Mouse (Mus musculus) G1E (cell line): ENCODE results near the gene Ldlrad3. TPM values are rescaled to one million over a fixed set of nuclear protein-coding genes. Genes with fewer than 3 reads are reported as not detected.

ENCODE experiments used
- ATAC-seq: 2 replicates; pipeline ENCODE4 v1.8.0; 2016; ENCODE audit warnings: mild to moderate bottlenecking; ENCODE audit not compliant: insufficient number of reproducible peaks, poor library complexity, low FRiP score, severe bottlenecking; ENCODE audit errors: extremely low read depth
- DNase-seq: peaks from one replicate; pipeline ENCODE4 v3.0.0; 2012; ENCODE audit warnings: low spot score
- H3K27me3 ChIP-seq: 2 replicates; pipeline ENCODE4 v1.6.1; 2012; ENCODE audit warnings: mild to moderate bottlenecking, low read length, inconsistent platforms; ENCODE audit not compliant: insufficient read depth
- H3K36me3 ChIP-seq: replicated peaks from 2 replicates; pipeline ENCODE3; 2012; ENCODE audit warnings: mild to moderate bottlenecking, inconsistent platforms
- H3K4me1 ChIP-seq: 2 replicates; pipeline ENCODE4 v1.6.1; 2012; ENCODE audit warnings: low read depth, low read length, inconsistent platforms, mixed read lengths; ENCODE audit not compliant: insufficient read depth
- H3K4me3 ChIP-seq: 2 replicates; pipeline ENCODE4 v1.5.1; 2012; ENCODE audit warnings: low read depth, mild to moderate bottlenecking, inconsistent platforms, low read length, moderate library complexity, mixed read lengths
- H3K9me3 ChIP-seq: replicated peaks from 2 replicates; pipeline ENCODE4 v1.6.1; 2012; ENCODE audit warnings: inconsistent platforms
- CTCF ChIP-seq: IDR thresholded peaks from 2 replicates; pipeline ENCODE4 v1.5.1; 2012; ENCODE audit warnings: low read depth, low read length, inconsistent platforms, mixed read lengths
- GATA1 ChIP-seq: IDR thresholded peaks from 2 replicates; pipeline ENCODE4 v1.6.1; 2012; ENCODE audit warnings: borderline replicate concordance, low read length, inconsistent platforms, mixed read lengths
- GATA2 ChIP-seq: IDR thresholded peaks from 2 replicates; pipeline ENCODE4 v1.6.1; 2012; ENCODE audit warnings: low read depth, low read length, inconsistent platforms, borderline replicate concordance
- POLR2AphosphoS5 ChIP-seq: IDR thresholded peaks from 2 replicates; pipeline ENCODE4 v1.6.1; 2012; ENCODE audit warnings: low read depth, low read length, inconsistent platforms; ENCODE audit not compliant: insufficient replicate concordance
- TAL1 ChIP-seq: conservative IDR thresholded peaks from 2 replicates; pipeline ENCODE4 v1.6.1; 2012; ENCODE audit warnings: low read depth, low read length, inconsistent platforms, mixed read lengths
- polyA plus RNA-seq: library from polyadenylated mRNA; stranded (reverse); fragments of >175 nt; gene quantifications from 2 replicates; pipeline ENCODE4 v1.2.3, GENCODE M21; 2012
- total RNA-seq, 2 experiments: library from RNA; stranded (forward) in 1 of 2; stranded (reverse) in 1 of 2; fragments of 200-1000 nt in 1 of 2; fragments of >200 nt in 1 of 2; fragmentation: Nextera tagmentation in 1 of 2; gene quantifications; 2 replicates each; pipeline ENCODE4 v1.2.3; 2014 to 2017

Gene Ldlrad3
- total and polyA plus RNA-seq, 3 experiments: 0.01 to 0.38 TPM; not detected in 1

DNA sequence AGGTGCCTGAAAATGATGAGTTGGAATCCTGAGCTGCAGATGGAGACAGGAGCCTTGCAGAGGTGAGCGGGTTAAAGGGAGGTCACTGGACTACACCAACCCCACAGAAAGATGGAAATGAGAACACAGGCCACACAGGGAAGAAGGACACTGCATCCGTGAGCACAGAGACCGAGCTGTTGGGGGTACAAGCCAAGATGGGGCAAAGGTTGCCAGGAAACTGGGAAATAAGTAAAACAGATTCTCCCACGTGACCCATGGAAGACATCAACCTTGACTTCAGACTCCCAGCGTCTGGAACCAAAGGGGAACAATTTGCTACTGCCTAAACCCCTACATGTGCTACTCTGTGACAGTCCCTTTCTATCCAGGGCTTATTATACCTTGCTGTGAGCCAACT is 33.3 kb downstream of the Ldlrad3 start:
- no peaks in the 10 kb centered on the region for H3K36me3 ChIP-seq
- H3K4me3 ChIP-seq: no peak overlapping the region
- no peak for ATAC-seq
- TF ChIP-seq TAL1 (no peak), GATA1 (no peak), CTCF (no peak), POLR2AphosphoS5 (no peak), GATA2 (no peak)
- no peaks in the 10 kb centered on the region for H3K4me1 ChIP-seq
- DNase-seq: no peak
- no peaks in the 10 kb centered on the region for H3K9me3 ChIP-seq
- H3K27me3 ChIP-seq: 0 out of 2 replicates have a peak, but pooled peaks cover 4% of the 10 kb centered on the region

DNA sequence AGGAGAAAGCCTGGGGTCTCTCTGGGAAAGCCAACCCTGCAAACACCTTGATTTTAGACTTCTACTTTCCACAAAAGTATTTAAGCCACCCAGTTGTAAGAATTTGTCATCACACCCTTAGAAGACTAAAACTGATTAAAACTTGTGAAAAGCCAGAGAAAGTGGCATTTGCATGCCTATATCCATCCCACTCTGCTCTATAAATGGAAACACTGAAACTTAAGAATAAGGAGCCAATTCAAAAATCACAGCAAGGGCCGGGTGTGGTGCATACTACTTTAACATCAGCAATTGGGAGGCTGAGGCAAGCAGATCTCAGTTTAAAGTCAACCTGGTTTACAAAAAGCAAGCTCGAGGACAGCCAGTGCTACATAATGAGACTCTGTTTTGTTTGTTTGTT is 37.1 kb downstream of the Ldlrad3 start:
- no peaks in the 10 kb centered on the region for H3K27me3 ChIP-seq
- H3K36me3 ChIP-seq: no peaks in the 10 kb centered on the region
- TF ChIP-seq GATA1: no peak
- TF ChIP-seq GATA2: no peak
- no peak for TF ChIP-seq CTCF
- no peak for TF ChIP-seq TAL1
- no peak for TF ChIP-seq POLR2AphosphoS5
- no peak overlapping the region for H3K4me3 ChIP-seq
- DNase-seq (no peak), ATAC-seq (no peak)
- no peaks in the 10 kb centered on the region for H3K9me3 ChIP-seq
- no peaks in the 10 kb centered on the region for H3K4me1 ChIP-seq

DNA sequence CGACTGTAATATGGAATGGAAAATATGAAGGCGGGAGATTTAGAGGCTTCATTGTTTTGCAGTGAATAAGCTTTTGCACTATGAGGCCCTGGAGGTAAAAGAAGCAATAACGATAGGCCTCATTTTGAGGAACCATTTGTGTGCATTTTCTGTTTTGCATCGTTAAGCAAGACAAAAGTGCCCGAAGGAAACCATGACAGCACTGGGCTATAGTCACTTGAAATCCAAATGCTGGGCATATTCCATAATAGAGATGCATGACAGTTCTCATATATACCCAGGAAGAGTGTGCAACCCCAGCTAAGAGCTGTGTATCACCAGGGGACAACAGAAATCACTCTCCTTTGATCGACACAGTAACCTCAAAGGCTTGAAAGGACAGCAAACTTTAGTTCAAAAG is 38.1 kb downstream of the Ldlrad3 start:
- Histone ChIP-seq H3K27me3 (no peaks in the 10 kb centered on the region), H3K9me3 (no peaks in the 10 kb centered on the region), H3K4me3 (no peak overlapping the region), H3K4me1 (no peaks in the 10 kb centered on the region), H3K36me3 (no peaks in the 10 kb centered on the region)
- TF ChIP-seq POLR2AphosphoS5 (no peak), GATA1 (no peak), GATA2 (no peak), TAL1 (no peak), CTCF (no peak)
- ATAC-seq (no peak), DNase-seq (no peak)

DNA sequence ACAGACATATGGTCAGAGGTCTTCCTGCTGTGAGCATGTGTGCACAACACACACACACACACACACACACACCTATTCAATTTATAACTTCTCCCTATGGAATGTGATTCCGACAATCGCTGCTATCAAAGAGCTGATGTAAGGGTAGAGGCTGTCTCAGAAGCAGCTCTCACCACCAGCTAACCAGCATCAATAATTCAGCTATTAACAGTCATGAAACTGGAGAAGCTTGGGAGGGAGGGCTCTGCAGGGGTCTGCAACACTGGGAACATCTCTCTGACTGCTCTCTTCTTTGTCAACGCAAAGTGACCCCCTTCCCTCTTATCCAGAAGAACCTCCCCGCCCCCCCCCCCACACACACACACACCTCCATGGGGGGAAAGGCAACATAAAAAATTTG is 38.6 kb downstream of the Ldlrad3 start:
- ATAC-seq (no peak), DNase-seq (no peak)
- Histone ChIP-seq H3K36me3 (no peaks in the 10 kb centered on the region), H3K4me1 (no peaks in the 10 kb centered on the region), H3K27me3 (no peaks in the 10 kb centered on the region), H3K9me3 (no peaks in the 10 kb centered on the region), H3K4me3 (no peak overlapping the region)
- TF ChIP-seq CTCF (no peak), GATA1 (no peak), POLR2AphosphoS5 (no peak), TAL1 (no peak), GATA2 (no peak)

DNA sequence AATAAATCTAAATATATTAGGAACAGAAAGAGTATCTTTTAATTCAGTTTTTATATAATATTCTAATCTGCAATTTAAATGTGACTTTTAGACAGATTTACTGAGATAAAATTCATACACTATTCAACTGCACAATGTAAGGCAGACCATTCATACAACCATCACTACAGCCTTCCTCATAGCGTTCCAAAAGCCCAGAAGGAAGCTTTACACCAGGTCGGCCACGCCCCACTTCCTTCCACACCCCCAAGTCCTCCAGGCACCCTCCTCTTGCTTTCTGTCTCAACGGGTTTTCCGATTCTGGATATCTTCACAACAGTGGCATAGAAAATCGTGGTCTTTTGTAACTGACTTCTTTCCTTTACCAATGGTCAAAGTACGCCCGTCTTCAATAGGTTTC is 39.8 kb downstream of the Ldlrad3 start:
- no peaks in the 10 kb centered on the region for H3K4me1 ChIP-seq
- ATAC-seq: no peak
- H3K4me3 ChIP-seq: no peak overlapping the region

DNA sequence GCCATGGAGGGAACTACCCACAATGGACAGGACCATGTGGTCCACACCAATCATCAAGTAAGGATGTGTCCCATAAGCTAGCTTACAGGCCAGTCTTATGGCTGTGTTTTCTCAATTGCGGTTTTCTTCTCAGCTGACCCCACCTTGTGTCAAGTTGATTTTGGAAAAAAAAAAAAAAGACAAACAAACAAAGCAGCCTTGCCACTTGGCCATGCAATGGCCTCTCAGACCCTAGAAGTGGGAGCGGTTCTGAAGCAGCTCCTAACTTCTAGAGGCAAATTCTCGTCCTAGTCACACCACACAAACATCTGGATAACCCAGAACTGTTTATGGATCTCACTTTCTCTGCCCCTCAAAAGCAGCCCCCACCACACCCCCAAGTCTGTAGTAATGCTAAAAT is 41.1 kb downstream of the Ldlrad3 start:
- DNase-seq (no peak), ATAC-seq (no peak)
- Histone ChIP-seq H3K4me3 (no peak overlapping the region), H3K9me3 (no peaks in the 10 kb centered on the region), H3K36me3 (no peaks in the 10 kb centered on the region), H3K27me3 (no peaks in the 10 kb centered on the region), H3K4me1 (no peaks in the 10 kb centered on the region)
- no peak for TF ChIP-seq CTCF

More for the DNA sequence above, 39.8 kb downstream of the Ldlrad3 start:
- Histone ChIP-seq H3K36me3 (no peaks in the 10 kb centered on the region), H3K27me3 (no peaks in the 10 kb centered on the region), H3K9me3 (no peaks in the 10 kb centered on the region)
- DNase-seq: no peak
- TF ChIP-seq CTCF: no peak
- TF ChIP-seq POLR2AphosphoS5: no peak
- no peak for TF ChIP-seq GATA1

DNA sequence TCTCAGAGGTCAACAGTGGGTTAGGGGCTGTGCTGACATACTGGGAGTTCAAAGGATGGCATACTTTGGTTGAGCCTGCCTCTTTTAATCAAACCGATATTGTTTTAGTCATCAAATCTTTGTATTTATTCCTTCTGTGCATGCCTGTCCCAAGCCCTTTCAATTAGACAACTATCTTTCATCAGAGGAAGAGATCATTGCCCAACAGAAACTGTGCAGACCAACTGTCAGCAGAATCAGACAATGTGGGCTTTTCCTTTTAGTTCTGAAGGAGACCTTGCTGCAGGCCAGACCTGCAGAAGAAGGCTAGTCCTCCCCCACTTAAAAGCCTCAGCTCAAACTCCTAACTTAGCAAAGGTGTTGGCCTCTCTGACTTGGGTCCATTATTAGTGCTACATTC is 41.9 kb downstream of the Ldlrad3 start:
- H3K36me3 ChIP-seq: no peaks in the 10 kb centered on the region
- DNase-seq (no peak), ATAC-seq (no peak)
- no peaks in the 10 kb centered on the region for H3K9me3 ChIP-seq
- H3K4me3 ChIP-seq: no peak overlapping the region
- no peaks in the 10 kb centered on the region for H3K4me1 ChIP-seq
- TF ChIP-seq CTCF (no peak), TAL1 (no peak), POLR2AphosphoS5 (no peak)
- no peaks in the 10 kb centered on the region for H3K27me3 ChIP-seq
